Mouse (Mus musculus) inflammation-experienced regulatory T-cells, adult 6 months (primary cell): Measurements from ENCODE around the gene Stat5b. TPM values are rescaled to one million over a fixed set of nuclear protein-coding genes. Genes with fewer than 3 reads are reported as not detected.
A peak's percentile ranks its signal among the peaks of the same experiment; 100 is the strongest.

Experiments
- ATAC-seq: one replicate; pipeline ENCODE4 v1.8.0; 2017
- polyA plus RNA-seq, 3 experiments: library from polyadenylated mRNA; unstranded; fragments of 100-300 nt; shearing (Covaris generic); gene quantifications; one replicate each; pipeline ENCODE4 v1.2.1; 2017

Gene Stat5b
- polyA plus RNA-seq, result 10 to 100 TPM; 25.2 to 40.4 (median 33.7) TPM

GRCm38 (mm10) chr11:100850038-100850777 is at the start of gene Stat5b:
Stat5b (minus strand) TSS chr11:100850724.
- peak; percentile 40 for ATAC-seq

GRCm38 (mm10) chr11:100898441-100899199 is 48.1 kb upstream of the Stat5b start:
- no peak for ATAC-seq

GRCm38 (mm10) chr11:100897294-100898231 is 47.0 kb upstream of the Stat5b start:
- ATAC-seq, result peak; percentile 67

- no peak for ATAC-seq
Observed at GRCm38 (mm10) chr11:100896078-100896477, 45.6 kb upstream of the Stat5b start.

GRCm38 (mm10) chr11:100894146-100894918 is 43.8 kb upstream of the Stat5b start:
- ATAC-seq, result no peak

- ATAC-seq, result peak; percentile 76
Observed at GRCm38 (mm10) chr11:100893482-100893881, 43.0 kb upstream of the Stat5b start.

- ATAC-seq, result no peak
Observed at GRCm38 (mm10) chr11:100892435-100892834, 41.9 kb upstream of the Stat5b start.

- peak; percentile 71 for ATAC-seq
Observed at GRCm38 (mm10) chr11:100891256-100892123, 41.0 kb upstream of the Stat5b start.

GRCm38 (mm10) chr11:100890481-100890880 is 40.0 kb upstream of the Stat5b start:
- no peak for ATAC-seq

GRCm38 (mm10) chr11:100888348-100888820 is 37.9 kb upstream of the Stat5b start:
- ATAC-seq, result no peak

GRCm38 (mm10) chr11:100887764-100888163 is 37.2 kb upstream of the Stat5b start:
- ATAC-seq, result no peak

GRCm38 (mm10) chr11:100887236-100887635 is 36.7 kb upstream of the Stat5b start:
- no peak for ATAC-seq

- no peak for ATAC-seq
Observed at GRCm38 (mm10) chr11:100886188-100886740, 35.7 kb upstream of the Stat5b start.

GRCm38 (mm10) chr11:100885472-100885871 is 34.9 kb upstream of the Stat5b start:
- ATAC-seq, result no peak

- no peak for ATAC-seq
Observed at GRCm38 (mm10) chr11:100883640-100884039, 33.1 kb upstream of the Stat5b start.

- ATAC-seq, result no peak
Observed at GRCm38 (mm10) chr11:100879321-100880078, 29.0 kb upstream of the Stat5b start.

GRCm38 (mm10) chr11:100875761-100876160 is 25.2 kb upstream of the Stat5b start:
- ATAC-seq, result no peak

GRCm38 (mm10) chr11:100870968-100871350 is 20.4 kb upstream of the Stat5b start:
- no peak for ATAC-seq

GRCm38 (mm10) chr11:100870256-100870967 is 19.9 kb upstream of the Stat5b start:
- no peak for ATAC-seq
